Mouse (Mus musculus): ENCODE measurements around the gene Naaladl2.

Gene Naaladl2

DNA sequence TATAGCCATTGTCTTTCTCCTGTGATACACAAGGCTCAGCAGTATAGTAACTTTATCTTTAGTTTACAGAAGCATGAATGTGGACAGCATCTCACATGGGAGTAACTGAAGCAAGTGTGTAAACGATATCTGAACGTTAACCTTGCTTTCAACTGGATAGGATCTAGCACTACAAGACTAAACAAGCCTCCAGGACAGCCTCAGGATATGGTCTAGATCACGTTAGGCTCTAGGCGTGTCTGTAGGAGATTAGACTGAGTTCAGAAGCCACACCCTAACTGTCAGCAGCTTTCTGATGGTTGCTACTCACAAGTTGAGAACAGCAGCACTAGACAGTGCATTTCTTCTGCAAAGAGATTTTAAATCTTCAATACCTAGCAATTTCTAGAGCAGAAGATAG lies 1216.0 kb downstream of the Naaladl2 start:
- no peak for DNase-seq (ENCODE audit: low read depth, low spot score)
- no peaks in the 10 kb centered on the region for H3K36me3 ChIP-seq (ENCODE audit: control insufficient read depth, insufficient read depth, low read length, poor library complexity, severe bottlenecking)

DNA sequence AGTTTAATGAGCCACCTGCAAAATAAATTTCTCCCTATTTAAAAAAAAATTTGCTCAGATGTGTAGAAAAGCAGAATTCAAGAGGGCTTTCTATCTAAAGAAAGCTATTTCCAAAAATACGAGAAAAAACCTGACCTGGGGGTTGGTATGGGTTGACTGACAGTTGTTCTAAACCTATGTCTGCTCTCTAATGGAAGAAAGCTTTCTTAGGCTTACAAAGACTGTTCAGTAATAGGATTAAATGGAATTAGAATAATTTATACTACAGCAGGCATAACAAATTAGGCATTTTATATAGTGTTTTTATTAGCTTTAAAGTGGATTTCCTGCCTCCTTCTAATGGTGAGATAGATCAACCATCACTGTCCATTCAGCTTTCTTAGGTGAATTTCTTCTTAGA lies 1236.4 kb downstream of the Naaladl2 start:
- no peak for DNase-seq (ENCODE audit: low read depth, low spot score)
- no peaks in the 10 kb centered on the region for H3K27me3 ChIP-seq (ENCODE audit: control insufficient read depth, insufficient read depth, low read length, poor library complexity, severe bottlenecking)
- no peaks in the 10 kb centered on the region for H3K36me3 ChIP-seq (ENCODE audit: control insufficient read depth, insufficient read depth, low read length, poor library complexity, severe bottlenecking)

More for the DNA sequence above, 1216.0 kb downstream of the Naaladl2 start:
- no peaks in the 10 kb centered on the region for H3K27me3 ChIP-seq (ENCODE audit: control insufficient read depth, insufficient read depth, low read length, poor library complexity, severe bottlenecking)

DNA sequence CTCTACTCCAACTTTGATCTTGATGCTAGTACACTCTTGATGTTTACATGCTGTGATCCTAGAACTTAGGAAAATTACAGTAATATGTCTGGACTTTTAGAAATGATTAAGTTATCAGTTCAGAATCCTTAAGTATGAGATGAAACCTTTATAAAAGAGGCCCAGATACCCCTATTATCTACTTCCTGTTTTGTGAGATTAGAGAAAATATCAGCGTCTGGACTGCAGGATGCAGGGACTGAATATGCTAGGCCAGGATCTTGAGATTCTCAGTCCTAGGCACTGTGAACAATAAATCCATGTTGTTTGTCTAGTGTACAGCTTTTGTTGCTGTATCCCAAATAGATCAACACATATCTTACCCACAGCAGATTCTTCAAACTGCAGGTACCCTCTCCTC lies 1278.4 kb downstream of the Naaladl2 start:
- Histone ChIP-seq H3K27me3 (ENCODE audit: control insufficient read depth, insufficient read depth, low read length, poor library complexity, severe bottlenecking) (no peaks in the 10 kb centered on the region), H3K36me3 (ENCODE audit: control insufficient read depth, insufficient read depth, low read length, poor library complexity, severe bottlenecking) (no peaks in the 10 kb centered on the region)
- DNase-seq (ENCODE audit: low read depth, low spot score) = no peak

DNA sequence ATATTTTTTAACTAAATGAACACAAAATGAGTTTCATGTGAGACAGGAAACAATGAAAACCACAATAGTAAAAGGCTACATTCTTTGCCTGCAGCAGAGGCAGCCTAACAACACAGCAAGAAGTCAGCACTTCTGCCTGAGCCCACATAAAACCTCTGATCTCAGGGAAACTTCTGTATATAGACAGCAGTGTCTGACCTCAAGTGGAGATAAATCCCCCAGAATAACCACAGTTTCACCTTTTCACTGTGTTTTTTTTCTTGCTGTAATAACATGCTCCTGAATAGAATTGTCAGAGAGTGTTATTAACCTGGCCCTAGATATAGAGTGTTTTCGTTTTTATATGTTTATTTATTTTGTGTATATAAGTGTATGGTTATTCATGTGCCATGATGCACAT lies 1286.8 kb downstream of the Naaladl2 start:
- DNase-seq (ENCODE audit: low read depth, low spot score) = no peak

DNA sequence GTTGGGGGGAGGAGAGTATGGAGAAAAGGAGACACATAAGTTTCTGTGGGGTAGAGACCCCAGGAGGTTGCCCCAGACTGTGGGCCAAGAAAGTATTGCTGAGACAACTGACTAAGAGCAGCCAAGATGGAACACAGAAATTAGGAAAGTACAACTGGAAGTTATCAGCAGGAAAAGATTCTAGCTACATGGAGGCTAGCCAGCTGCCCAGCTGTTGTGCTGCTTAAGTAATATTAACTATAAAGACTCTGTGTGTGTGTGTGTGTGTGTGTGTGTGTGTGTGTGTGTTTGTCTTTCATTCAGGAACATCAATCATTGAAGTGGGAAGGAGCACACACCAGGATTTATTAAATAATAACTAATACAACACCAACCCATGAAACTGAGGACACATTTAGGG lies 1326.5 kb downstream of the Naaladl2 start:
- H3K36me3 ChIP-seq (ENCODE audit: control insufficient read depth, insufficient read depth, low read length, poor library complexity, severe bottlenecking) = no peaks in the 10 kb centered on the region
- no peaks in the 10 kb centered on the region for H3K27me3 ChIP-seq (ENCODE audit: control insufficient read depth, insufficient read depth, low read length, poor library complexity, severe bottlenecking)
- no peak for DNase-seq (ENCODE audit: low read depth, low spot score)

More for the DNA sequence above, 1286.8 kb downstream of the Naaladl2 start:
- Histone ChIP-seq H3K27me3 (ENCODE audit: control insufficient read depth, insufficient read depth, low read length, poor library complexity, severe bottlenecking) (no peaks in the 10 kb centered on the region; the same call in 1 of the 2 replicates), H3K36me3 (ENCODE audit: control insufficient read depth, insufficient read depth, low read length, poor library complexity, severe bottlenecking) (no peaks in the 10 kb centered on the region)

DNA sequence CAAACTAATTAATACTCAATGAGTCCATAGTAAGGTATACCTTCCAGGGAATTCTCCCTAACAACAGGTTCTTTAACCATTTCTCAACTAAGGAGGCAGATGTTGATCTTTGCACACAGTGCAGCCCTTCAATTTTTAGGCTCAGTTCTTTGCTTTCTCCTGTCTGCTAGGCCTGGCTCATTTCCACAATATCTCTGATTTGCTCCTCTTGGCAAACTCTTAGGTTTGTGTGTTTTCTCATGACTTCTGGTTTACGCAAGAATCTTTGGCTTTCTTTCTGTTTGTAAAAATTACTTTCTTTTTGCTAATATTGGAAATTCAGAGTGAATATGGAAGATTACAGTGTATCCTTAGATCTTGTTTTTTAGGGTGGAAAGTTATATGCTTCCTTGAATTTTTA lies 1385.3 kb downstream of the Naaladl2 start:
- Histone ChIP-seq H3K27me3 (ENCODE audit: control insufficient read depth, insufficient read depth, low read length, poor library complexity, severe bottlenecking) (no peaks in the 10 kb centered on the region), H3K36me3 (ENCODE audit: control insufficient read depth, insufficient read depth, low read length, poor library complexity, severe bottlenecking) (no peaks in the 10 kb centered on the region)
- no peak for DNase-seq (ENCODE audit: low read depth, low spot score)
